Mouse (Mus musculus) urinary bladder, postnatal 14 days (tissue): ENCODE measurements at regions not wholly inside any gene's neighbourhood (a gene's known extent, or its start where the extent isn't known, plus 50 kb on each side); places are given as distances from the start of the nearest gene placed in this dataset.

Experiments used
- DNase-seq: peaks from one replicate; pipeline ENCODE4 v3.0.0; 2021; ENCODE audit warnings: low spot score

- DNase-seq, result no peak
Measured at GRCm38 (mm10) chr11:15572716-15573115, 684.8 kb upstream of the Vstm2a start.

- DNase-seq, result no peak
Measured at GRCm38 (mm10) chr11:15619963-15620362, 637.6 kb upstream of the Vstm2a start.

- DNase-seq, result no peak
Measured at GRCm38 (mm10) chr11:15649025-15649680, 608.4 kb upstream of the Vstm2a start.

- no peak for DNase-seq
Measured at GRCm38 (mm10) chr11:15689073-15689472, 568.5 kb upstream of the Vstm2a start.

- DNase-seq, result no peak
Measured at GRCm38 (mm10) chr11:15698001-15698756, 559.3 kb upstream of the Vstm2a start.

- no peak for DNase-seq
Measured at GRCm38 (mm10) chr11:15715987-15716386, 541.5 kb upstream of the Vstm2a start.

- DNase-seq, result no peak
Measured at GRCm38 (mm10) chr11:15717536-15717935, 540.0 kb upstream of the Vstm2a start.

- DNase-seq, result no peak
Measured at GRCm38 (mm10) chr11:15737621-15738020, 519.9 kb upstream of the Vstm2a start.

- no peak for DNase-seq
Measured at GRCm38 (mm10) chr11:15756006-15756405, 501.5 kb upstream of the Vstm2a start.

- peak; percentile 10 for DNase-seq
Measured at GRCm38 (mm10) chr11:15769651-15770617, 487.6 kb upstream of the Vstm2a start.
